Mouse (Mus musculus) forebrain, embryonic 10.5 days (tissue): ENCODE data around the gene Lsp1. TPM values are rescaled to one million over a fixed set of nuclear protein-coding genes. Genes with fewer than 3 reads are reported as not detected.

Experiments used
- DNase-seq: peaks from one replicate; pipeline ENCODE4 v3.0.0-alpha.2; 2017; ENCODE audit warnings: low spot score; ENCODE audit errors: extremely low spot score
- H3K27ac ChIP-seq: fragments of 300-500 bp; sonication (generic); 2 replicates; pipeline ENCODE4 v1.5.1; 2016; ENCODE audit warnings: mild to moderate bottlenecking
- H3K27me3 ChIP-seq: fragments of 300-500 bp; sonication (generic); 2 replicates; pipeline ENCODE4 v1.6.1; 2016; ENCODE audit warnings: mild to moderate bottlenecking; ENCODE audit not compliant: poor library complexity, severe bottlenecking
- H3K36me3 ChIP-seq: fragments of 300-500 bp; sonication (generic); replicated peaks from 2 replicates; pipeline ENCODE4 v1.6.1; 2016; ENCODE audit warnings: mild to moderate bottlenecking, moderate library complexity
- H3K4me1 ChIP-seq: fragments of 300-500 bp; sonication (generic); 2 replicates; pipeline ENCODE4 v1.6.1; 2016
- H3K4me3 ChIP-seq: fragments of 300-500 bp; sonication (generic); 2 replicates; pipeline ENCODE4 v1.5.1; 2016; ENCODE audit warnings: mild to moderate bottlenecking, moderate library complexity
- H3K9me3 ChIP-seq: fragments of 300-500 bp; sonication (generic); 2 replicates; pipeline ENCODE4 v1.6.1; 2016; ENCODE audit warnings: mild to moderate bottlenecking, moderate library complexity
- WGBS: fragments of 180-500 bp; shearing (Covaris S2); methylation state at CpG from one replicate; pipeline ENCODE4 v1.1.7; 2016; 5-methylcytosine and 5-hydroxymethylcytosine counted together
- polyA plus RNA-seq: library from polyadenylated mRNA; unstranded; fragments of >200 nt; fragmentation: Nextera tagmentation; extraction: Ambion mirVana; gene quantifications from 2 replicates; pipeline ENCODE4 v1.2.1, GENCODE M21; 2016

Gene Lsp1
- polyA plus RNA-seq, 1 experiment from 2014 or later = 12.0 TPM

DNA sequence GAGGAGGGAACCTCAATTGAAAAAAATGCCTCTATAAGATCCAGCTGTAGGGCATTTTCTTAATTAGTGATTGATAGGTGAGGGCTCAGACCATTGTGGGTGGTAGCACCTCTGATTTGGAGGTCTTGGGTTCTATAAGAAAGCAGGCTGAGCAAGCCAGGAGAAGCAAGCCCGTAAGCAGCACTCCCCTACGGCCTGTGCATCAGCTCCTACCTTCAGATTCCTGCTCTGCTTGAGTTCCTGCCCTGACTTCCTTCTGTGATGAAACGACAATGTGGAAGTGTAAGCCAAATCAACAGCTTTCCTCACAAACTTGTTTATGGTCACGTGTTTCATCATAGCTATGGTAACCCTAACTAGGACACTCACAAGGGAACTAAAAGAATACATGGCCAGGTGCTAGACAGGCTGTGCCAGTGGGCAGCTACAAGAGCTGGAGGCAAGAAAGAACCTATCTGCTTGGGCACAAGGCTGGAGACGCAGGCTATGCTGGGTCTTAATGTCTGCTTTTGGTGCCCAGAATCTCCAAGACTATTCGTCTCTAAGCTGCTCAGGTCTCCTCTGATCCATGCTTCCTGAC, 11.5 kb upstream of the Lsp1 start:
- no peak overlapping the region for H3K4me3 ChIP-seq
- H3K36me3 ChIP-seq = no peaks in the 10 kb centered on the region
- H3K4me1 ChIP-seq = peaks cover 6% of the 10 kb centered on the region
- 85% methylated on average over 6 of the region's 6 CpGs for WGBS
- no peak for DNase-seq
- H3K9me3 ChIP-seq = no peaks in the 10 kb centered on the region
- no peaks in the 10 kb centered on the region for H3K27me3 ChIP-seq
- no peak overlapping the region for H3K27ac ChIP-seq

DNA sequence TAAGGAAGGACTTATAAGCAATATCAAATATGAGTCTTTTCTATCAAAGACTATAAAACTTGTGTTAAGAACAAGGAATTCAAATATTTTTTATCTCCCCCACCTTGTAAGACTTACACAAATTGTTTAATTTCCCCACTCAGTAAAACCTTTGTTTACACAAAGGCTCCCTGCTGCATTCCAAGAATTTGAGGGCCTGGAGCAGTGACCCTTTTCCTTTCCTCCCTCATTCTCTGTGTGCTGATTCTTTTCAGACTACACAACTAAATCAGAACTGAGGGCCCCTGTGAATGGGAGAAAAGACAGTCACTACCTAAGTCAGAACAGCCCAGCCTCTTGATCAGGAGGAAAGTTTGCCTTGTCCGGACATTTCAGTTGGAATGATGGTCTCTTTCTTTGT, 5.9 kb upstream of the Lsp1 start:
- H3K36me3 ChIP-seq = no peaks in the 10 kb centered on the region
- 24% methylated on average over 1 of the region's 1 CpGs for WGBS
- DNase-seq = no peak
- no peaks in the 10 kb centered on the region for H3K9me3 ChIP-seq
- no peaks in the 10 kb centered on the region for H3K27me3 ChIP-seq
- no peak overlapping the region for H3K4me3 ChIP-seq
- H3K27ac ChIP-seq = peak overlapping the region; percentile 87
- H3K4me1 ChIP-seq = peaks cover 56% of the 10 kb centered on the region

GRCm38 (mm10) chr7:142455251-142455650, 5.4 kb upstream of the Lsp1 start:
- Histone ChIP-seq H3K4me1 (peaks cover 56% of the 10 kb centered on the region), H3K27me3 (no peaks in the 10 kb centered on the region), H3K9me3 (no peaks in the 10 kb centered on the region), H3K36me3 (no peaks in the 10 kb centered on the region), H3K4me3 (no peak overlapping the region), H3K27ac (peak overlapping the region; percentile 87)
- 54% methylated on average over 2 of the region's 2 CpGs for WGBS
- DNase-seq = no peak

GRCm38 (mm10) chr7:142456806-142457205, 3.8 kb upstream of the Lsp1 start:
- peaks cover 56% of the 10 kb centered on the region for H3K4me1 ChIP-seq
- H3K9me3 ChIP-seq = no peaks in the 10 kb centered on the region
- DNase-seq = no peak
- H3K36me3 ChIP-seq = no peaks in the 10 kb centered on the region
- WGBS = 82% methylated on average over 3 of the region's 3 CpGs
- H3K27ac ChIP-seq = peak overlapping the region; percentile 87
- no peak overlapping the region for H3K4me3 ChIP-seq
- no peaks in the 10 kb centered on the region for H3K27me3 ChIP-seq

DNA sequence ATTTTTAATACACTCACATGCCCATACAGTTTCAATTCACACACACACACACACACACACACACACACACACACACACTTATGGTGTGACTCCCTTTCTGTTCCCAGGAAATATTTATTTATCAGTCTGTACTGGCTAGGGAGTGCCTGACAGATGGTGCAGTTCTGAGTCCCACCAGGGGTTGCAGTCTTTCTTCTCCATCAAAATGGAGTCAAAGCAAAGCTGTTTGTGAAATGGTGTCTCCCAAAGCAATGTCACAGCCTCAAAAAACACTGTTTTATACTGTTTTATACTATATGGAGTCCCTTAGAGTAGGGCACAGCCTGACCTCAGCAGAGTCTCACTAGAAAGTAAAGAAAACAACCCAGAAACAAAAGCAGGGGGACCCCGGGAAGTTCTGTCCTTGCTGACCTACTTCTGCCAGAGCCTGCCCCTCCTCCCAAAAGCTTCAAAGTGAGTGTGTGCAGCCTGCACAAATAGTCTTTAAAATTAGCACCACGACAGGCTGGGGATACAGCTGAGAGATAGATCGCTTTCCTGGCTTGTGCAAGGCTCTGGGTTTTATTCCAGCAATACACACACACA, 3.3 kb upstream of the Lsp1 start:
- Histone ChIP-seq H3K9me3 (no peaks in the 10 kb centered on the region), H3K27me3 (no peaks in the 10 kb centered on the region), H3K4me1 (peaks cover 56% of the 10 kb centered on the region), H3K27ac (peak overlapping the region; percentile 87), H3K36me3 (no peaks in the 10 kb centered on the region), H3K4me3 (no peak overlapping the region)
- WGBS = 32% methylated on average over 3 of the region's 3 CpGs
- no peak for DNase-seq

DNA sequence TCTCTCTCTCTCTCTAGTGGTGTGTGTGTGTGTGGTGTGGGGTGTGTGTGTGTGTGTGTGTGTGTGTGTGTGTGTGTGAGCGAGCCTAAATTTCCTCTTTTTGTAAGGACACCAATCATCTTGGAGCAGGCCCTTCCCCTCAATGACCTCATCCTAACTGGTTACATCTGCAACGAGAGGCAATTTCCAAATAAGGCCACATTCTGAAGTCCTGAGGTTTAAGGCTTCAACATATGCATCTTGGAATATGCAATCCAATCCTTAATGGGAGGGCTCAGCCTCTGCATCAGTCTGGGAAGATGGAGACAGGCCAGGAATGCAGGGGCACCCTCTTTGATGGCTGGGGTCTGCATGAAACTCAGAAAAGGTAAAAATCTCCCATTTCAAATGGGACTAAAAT, 2.6 kb upstream of the Lsp1 start:
- Histone ChIP-seq H3K27ac (peak overlapping the region; percentile 87), H3K4me1 (peaks cover 56% of the 10 kb centered on the region), H3K4me3 (no peak overlapping the region), H3K27me3 (no peaks in the 10 kb centered on the region), H3K36me3 (no peaks in the 10 kb centered on the region), H3K9me3 (no peaks in the 10 kb centered on the region)
- WGBS = 54% methylated on average over 2 of the region's 2 CpGs
- DNase-seq = peak; percentile 47

DNA sequence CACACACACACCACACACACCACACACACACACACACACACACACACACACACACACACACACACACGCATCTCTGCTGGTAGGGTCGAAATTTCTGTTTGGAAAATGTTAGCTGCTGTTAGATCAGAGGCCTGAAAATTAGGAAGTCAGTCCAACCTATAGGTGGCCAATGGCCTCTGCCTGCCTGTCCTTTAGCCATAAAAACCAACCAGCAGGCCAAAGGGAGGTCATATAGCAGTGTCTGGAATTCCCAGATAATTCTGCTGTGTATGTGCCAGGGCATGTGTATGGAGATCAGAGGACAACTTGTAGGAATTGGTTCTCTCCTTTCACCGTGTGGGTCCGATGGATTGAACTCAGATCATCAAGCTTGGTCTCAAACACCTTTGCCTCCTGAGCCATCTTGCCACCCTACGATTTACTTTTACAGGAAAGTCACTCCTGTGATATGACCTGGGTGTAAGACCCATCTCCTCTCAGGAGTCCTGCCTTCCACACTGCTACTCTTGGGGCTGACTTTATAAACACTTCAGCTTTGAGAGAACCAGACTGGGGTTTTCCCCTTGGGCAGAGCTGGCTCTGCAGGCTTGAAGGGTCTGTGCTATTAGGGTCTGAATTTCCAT, 1.8 kb upstream of the Lsp1 start:
- H3K27me3 ChIP-seq = no peaks in the 10 kb centered on the region; the same call in 1 of the 2 replicates
- no peak for DNase-seq
- no peaks in the 10 kb centered on the region for H3K36me3 ChIP-seq
- WGBS = 88% methylated on average over 5 of the region's 5 CpGs
- H3K9me3 ChIP-seq = no peaks in the 10 kb centered on the region
- H3K4me3 ChIP-seq = no peak overlapping the region
- peak overlapping the region; percentile 87 for H3K27ac ChIP-seq
- H3K4me1 ChIP-seq = peaks cover 52% of the 10 kb centered on the region

DNA sequence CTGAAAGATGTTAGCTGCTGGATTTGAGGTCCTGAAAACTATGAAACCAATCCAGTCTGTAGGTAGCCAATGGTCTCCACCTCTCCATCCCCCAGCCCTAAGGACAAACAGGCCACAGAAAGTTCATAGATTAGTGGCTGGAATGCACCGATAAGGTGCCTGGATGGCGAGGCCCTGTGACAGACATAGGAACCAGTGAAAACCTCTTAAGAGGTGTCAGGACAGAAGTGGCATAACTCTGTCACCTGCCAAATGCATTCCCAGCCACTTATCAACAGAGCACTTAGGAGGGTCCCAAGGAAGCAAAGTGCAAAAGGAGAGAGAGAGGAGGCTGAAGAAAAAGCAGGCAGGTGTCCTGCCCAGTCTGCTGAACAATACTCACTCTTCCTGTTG, 1.3 kb upstream of the Lsp1 start:
- DNase-seq = no peak
- 91% methylated on average over 2 of the region's 2 CpGs for WGBS
- Histone ChIP-seq H3K4me3 (no peak overlapping the region), H3K36me3 (no peaks in the 10 kb centered on the region), H3K27ac (peak overlapping the region; percentile 87), H3K9me3 (no peaks in the 10 kb centered on the region), H3K4me1 (peaks cover 49% of the 10 kb centered on the region), H3K27me3 (no peaks in the 10 kb centered on the region; the same call in 1 of the 2 replicates)

DNA sequence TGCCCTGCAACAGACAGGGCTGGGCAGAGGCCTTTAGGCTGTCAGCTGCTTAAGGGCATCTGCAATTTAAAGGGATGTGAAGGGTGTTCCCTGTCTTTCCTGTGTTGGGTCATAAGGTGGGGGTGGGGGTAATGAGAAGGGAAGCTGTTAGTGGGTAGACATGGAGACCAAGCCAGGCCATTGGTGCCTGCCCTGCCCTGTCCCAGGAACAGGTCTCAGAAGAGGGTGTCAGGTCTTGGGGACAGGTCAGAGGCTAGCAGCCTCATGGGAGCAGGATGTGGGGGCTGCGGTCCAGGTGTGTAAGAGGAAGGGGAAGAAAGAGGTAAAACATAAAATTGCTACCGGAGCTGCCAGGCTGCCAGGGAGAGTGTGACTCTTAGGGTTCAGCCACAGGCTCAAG, 837 bp downstream of the Lsp1 start:
- DNase-seq = no peak
- H3K4me3 ChIP-seq = no peak overlapping the region
- no peaks in the 10 kb centered on the region for H3K36me3 ChIP-seq
- WGBS = 92% methylated on average over 2 of the region's 2 CpGs
- H3K9me3 ChIP-seq = no peaks in the 10 kb centered on the region
- peaks cover 27% of the 10 kb centered on the region for H3K4me1 ChIP-seq
- H3K27me3 ChIP-seq = no peaks in the 10 kb centered on the region; the same call in 1 of the 2 replicates
- H3K27ac ChIP-seq = 0 out of 2 replicates have a peak overlapping the region, but pooled peaks have one; percentile 44

DNA sequence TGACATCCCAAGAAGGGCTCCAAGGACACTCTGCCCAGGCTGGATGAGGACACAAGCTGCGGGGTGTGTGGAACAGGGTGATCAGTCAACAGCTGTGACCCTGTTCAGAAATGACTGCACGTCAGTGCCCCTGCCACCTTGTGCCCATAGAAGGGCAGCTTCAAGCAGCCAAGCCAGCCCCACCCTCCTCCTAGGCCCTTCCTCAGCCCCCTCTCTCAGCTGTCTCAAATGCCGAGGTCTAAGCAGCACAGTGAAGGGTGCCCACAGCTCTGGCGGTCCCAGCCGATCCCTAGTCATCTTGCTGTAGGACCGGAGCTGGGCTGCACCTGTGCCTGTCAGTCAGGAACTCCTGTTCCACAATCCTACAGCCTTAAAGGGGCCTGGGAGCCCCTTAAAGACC, 1.6 kb downstream of the Lsp1 start:
- Histone ChIP-seq H3K4me3 (no peak overlapping the region), H3K36me3 (no peaks in the 10 kb centered on the region), H3K9me3 (no peaks in the 10 kb centered on the region), H3K4me1 (peaks cover 20% of the 10 kb centered on the region), H3K27ac (peak overlapping the region; percentile 44; the same call in 1 of the 2 replicates), H3K27me3 (no peaks in the 10 kb centered on the region; the same call in 1 of the 2 replicates)
- 89% methylated on average over 6 of the region's 6 CpGs for WGBS
- DNase-seq = no peak

- H3K4me1 ChIP-seq = peaks cover 15% of the 10 kb centered on the region
- no peak overlapping the region for H3K4me3 ChIP-seq
- no peak for DNase-seq
- 0 out of 2 replicates have a peak overlapping the region, but pooled peaks have one; percentile 44 for H3K27ac ChIP-seq
- no peaks in the 10 kb centered on the region; the same call in 1 of the 2 replicates for H3K27me3 ChIP-seq
- 70% methylated on average over 4 of the region's 4 CpGs for WGBS
- H3K36me3 ChIP-seq = no peaks in the 10 kb centered on the region
- H3K9me3 ChIP-seq = no peaks in the 10 kb centered on the region
These were observed 2.0 kb downstream of the Lsp1 start for GRCm38 (mm10) chr7:142462594-142463078.

DNA sequence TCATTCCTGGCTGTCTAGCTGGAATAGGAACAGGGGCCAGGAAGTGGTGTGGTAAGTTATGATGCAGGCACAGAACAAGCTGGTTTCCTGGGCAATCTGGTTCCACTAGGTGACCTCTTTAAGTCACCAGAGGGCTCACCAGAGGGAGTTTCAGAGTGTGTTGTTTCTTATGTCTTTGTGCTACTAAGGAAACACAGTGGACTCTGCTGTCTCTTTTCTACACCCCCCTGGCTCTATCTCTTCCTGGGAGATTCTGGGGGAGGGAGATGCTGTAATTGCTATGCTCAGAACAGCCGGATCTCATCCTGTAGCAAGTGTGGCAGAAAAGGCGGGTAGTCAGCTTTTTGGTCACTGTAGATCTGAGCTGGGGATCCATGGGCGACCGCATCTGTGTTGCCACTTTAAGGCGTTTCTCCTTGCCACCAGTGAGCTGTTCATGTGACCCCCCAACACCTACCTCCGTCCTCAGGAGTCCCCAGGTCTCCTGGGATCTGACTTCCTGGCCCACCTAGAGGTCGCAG, 9.6 kb downstream of the Lsp1 start:
- 82% methylated on average over 7 of the region's 7 CpGs for WGBS
- DNase-seq = no peak
- H3K9me3 ChIP-seq = no peaks in the 10 kb centered on the region
- H3K4me1 ChIP-seq = peaks cover 39% of the 10 kb centered on the region
- peak overlapping the region; percentile 87; the same call in 1 of the 2 replicates for H3K27ac ChIP-seq
- H3K36me3 ChIP-seq = no peaks in the 10 kb centered on the region
- no peaks in the 10 kb centered on the region for H3K27me3 ChIP-seq
- no peak overlapping the region for H3K4me3 ChIP-seq
